Mouse (Mus musculus) heart, adult 2 months (tissue): ENCODE measurements around the gene Kirrel3. TPM values are rescaled to one million over a fixed set of nuclear protein-coding genes. Genes with fewer than 3 reads are reported as not detected.
A peak's percentile ranks its signal among the peaks of the same experiment; 100 is the strongest.

ENCODE experiments used
- DNase-seq, 2 experiments: peaks; one replicate each; pipeline ENCODE4 v3.0.0; 2021
- H3K27ac ChIP-seq: fragments of 200-600 bp; 2 replicates; pipeline ENCODE4 v1.8.1; 2022
- H3K27me3 ChIP-seq: fragments of 200-500 bp; 2 replicates; pipeline ENCODE4 v1.6.1; 2012; ENCODE audit warnings: mild to moderate bottlenecking, low read length, inconsistent platforms, mixed read lengths; ENCODE audit not compliant: control insufficient read depth, insufficient read depth
- H3K36me3 ChIP-seq: fragments of 200-500 bp; 2 replicates; pipeline ENCODE4 v1.6.1; 2012; ENCODE audit warnings: low read length, inconsistent platforms; ENCODE audit not compliant: control insufficient read depth, insufficient read depth
- H3K4me1 ChIP-seq: fragments of 200-500 bp; 2 replicates; pipeline ENCODE4 v1.6.1; 2011; ENCODE audit warnings: low read length; ENCODE audit not compliant: control insufficient read depth, insufficient read depth
- H3K4me3 ChIP-seq: fragments of 200-600 bp; 2 replicates; pipeline ENCODE4 v1.8.1; 2022
- H3K79me2 ChIP-seq: fragments of 200-500 bp; replicated peaks from 2 replicates; pipeline ENCODE4 v1.6.1; 2012; ENCODE audit warnings: mild to moderate bottlenecking, inconsistent platforms, low read length, moderate library complexity, mixed read lengths; ENCODE audit not compliant: control insufficient read depth, insufficient read depth
- H3K9ac ChIP-seq: fragments of 200-500 bp; 2 replicates; pipeline ENCODE4 v1.6.1; 2012; ENCODE audit warnings: low read depth, mild to moderate bottlenecking, control low read depth, inconsistent platforms, low read length, mixed read lengths
- CTCF ChIP-seq: fragments of 200-600 bp; IDR thresholded peaks from 2 replicates; pipeline ENCODE4 v1.8.1; 2022; ENCODE audit warnings: antibody characterized with exemption, mild to moderate bottlenecking, moderate library complexity
- EP300 ChIP-seq: fragments of 200-500 bp; IDR thresholded peaks from 2 replicates; pipeline ENCODE4 v1.6.1; 2011; ENCODE audit warnings: low read depth, low read length, control low read depth; ENCODE audit not compliant: insufficient read depth
- POLR2A ChIP-seq: fragments of 200-500 bp; IDR thresholded peaks from 2 replicates; pipeline ENCODE4 v1.6.1; 2011; ENCODE audit warnings: mild to moderate bottlenecking, low read depth, low read length, control low read depth; ENCODE audit not compliant: insufficient read depth
- WGBS: fragments of 180-500 bp; shearing (Covaris S2); methylation state at CpG from one replicate; pipeline ENCODE4 v1.1.7; 2018; 5-methylcytosine and 5-hydroxymethylcytosine counted together
- intact Hi-C: fragments of 180-260 bp; cut with DNase I; formaldehyde crosslinking; loops from one replicate; pipeline ENCODE4 v1.15.1; 2025
- polyA plus RNA-seq: library from polyadenylated mRNA; depleted of rRNA; stranded (reverse); fragments of >200 nt; gene quantifications from 2 replicates; pipeline ENCODE4 v1.2.3, GENCODE M21; 2012
- total RNA-seq, 2 experiments: library from RNA; stranded (reverse); gene quantifications; 2 replicates each; pipeline ENCODE4 v1.2.3; 2021

Gene Kirrel3
- total and polyA plus RNA-seq, 3 experiments = 0.18 to 0.59 (median 0.57) TPM

DNA sequence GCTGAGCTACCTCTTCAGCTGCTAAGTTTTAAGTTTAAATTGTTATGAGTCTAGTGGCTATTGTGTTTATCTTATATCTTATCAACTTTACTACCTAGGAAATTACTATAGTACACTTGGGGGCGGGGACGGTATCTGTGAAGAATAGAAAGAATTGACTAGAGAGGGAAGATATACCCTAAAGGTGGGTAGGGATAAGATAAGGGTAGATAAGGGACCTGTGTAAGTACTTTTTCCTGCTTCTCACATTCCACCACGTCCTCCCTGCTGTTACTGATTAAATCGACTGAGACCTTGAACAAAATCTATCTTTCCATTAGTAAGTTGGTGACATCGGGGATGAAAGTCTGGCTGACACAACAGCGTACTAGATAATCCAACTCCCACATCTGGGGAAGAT, 562.8 kb downstream of the Kirrel3 start:
- H3K9ac ChIP-seq = no peak overlapping the region
- intact Hi-C loops = loop anchor here (5.0 kb wide), 1 partner anchor 59 kb away; no protein-coding TSS in a partner anchor
- no peak for DNase-seq
- 75% methylated on average over 6 of the region's 6 CpGs for WGBS
- no peak overlapping the region for H3K27ac ChIP-seq
- H3K79me2 ChIP-seq = no peaks in the 10 kb centered on the region
- no peak overlapping the region for H3K4me3 ChIP-seq
- H3K27me3 ChIP-seq = no peaks in the 10 kb centered on the region
- no peak for TF ChIP-seq CTCF
- TF ChIP-seq EP300 = no peak
- TF ChIP-seq POLR2A = no peak
- peaks cover 27% of the 10 kb centered on the region for H3K4me1 ChIP-seq
- peaks cover 15% of the 10 kb centered on the region for H3K36me3 ChIP-seq

DNA sequence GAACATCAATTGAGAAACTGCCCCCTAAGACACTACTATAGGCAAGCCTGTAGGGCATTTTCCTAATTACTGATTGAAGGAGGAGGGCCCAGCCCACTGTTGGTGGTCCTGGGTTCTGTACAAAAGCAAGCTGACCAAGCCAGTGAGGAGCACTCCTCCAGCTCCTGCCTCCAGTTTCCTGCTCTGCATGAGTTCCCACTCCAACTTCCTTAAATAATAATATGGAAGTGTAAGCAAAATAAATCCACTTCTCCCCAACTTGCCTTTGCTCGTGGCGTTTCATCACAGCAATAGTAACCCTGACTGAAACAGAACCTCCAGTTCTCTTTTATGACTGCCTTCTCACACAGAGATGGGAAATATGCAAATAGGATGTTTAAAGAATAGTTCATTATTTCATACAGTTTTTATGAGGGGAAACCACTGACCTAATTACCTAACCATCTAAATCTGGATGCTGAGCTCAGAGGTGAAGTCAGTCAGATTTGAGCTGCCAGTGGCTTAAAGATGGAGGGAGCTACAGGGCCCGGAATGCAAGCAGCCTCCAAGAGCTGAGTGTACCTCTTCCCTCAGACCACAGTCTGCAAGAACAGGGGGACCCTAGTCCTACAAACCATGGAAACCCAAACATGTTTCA, 564.3 kb downstream of the Kirrel3 start:
- peaks cover 13% of the 10 kb centered on the region; the same call in 1 of the 2 replicates for H3K36me3 ChIP-seq
- H3K4me3 ChIP-seq = no peak overlapping the region
- no peaks in the 10 kb centered on the region for H3K79me2 ChIP-seq
- peaks cover 23% of the 10 kb centered on the region for H3K4me1 ChIP-seq
- intact Hi-C loops = loop anchor here (5.0 kb wide), 1 partner anchor 57 kb away; no protein-coding TSS in a partner anchor
- peak overlapping the region; percentile 56 for H3K27ac ChIP-seq
- WGBS = 41% methylated on average over 3 of the region's 3 CpGs
- no peak overlapping the region for H3K9ac ChIP-seq
- TF ChIP-seq POLR2A (no peak), EP300 (no peak), CTCF (no peak)
- peak in 1 of 2 experiments; percentile 9 for DNase-seq
- H3K27me3 ChIP-seq = no peaks in the 10 kb centered on the region

DNA sequence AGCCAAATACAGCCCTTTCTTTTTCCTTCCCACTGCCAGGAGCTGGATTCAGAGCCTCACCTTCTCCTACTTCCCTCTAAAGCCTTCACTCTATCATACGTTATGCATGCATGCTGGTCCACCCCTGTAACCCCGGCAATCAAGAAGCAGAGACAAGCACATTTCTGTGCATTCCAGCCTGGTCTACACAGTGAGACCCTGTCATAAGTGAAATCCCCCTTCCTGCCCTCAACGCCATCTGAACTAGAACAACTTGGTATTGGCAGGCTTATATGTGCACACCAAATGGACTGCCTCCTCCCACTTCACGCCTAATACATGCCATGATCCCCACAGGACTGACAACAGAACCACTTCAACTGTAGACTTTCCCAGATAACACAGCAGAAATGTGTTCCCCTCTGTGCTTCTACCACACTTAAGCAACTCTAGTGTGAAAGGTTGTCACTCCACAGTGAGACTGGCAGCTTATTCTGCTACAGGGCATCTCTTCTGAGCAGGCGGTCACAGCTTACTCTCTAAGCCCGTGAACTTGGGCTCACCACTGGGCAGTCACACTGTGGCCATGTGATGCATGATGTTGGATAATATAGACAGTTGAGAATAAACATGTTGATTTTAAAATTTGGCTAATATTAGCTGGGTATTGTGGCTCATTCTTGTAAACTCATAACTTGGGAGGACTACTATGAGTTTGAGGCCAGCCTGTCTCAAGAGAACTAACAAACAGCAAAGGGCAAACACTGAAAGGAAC, 565.2 kb downstream of the Kirrel3 start:
- TF ChIP-seq CTCF = no peak
- TF ChIP-seq EP300 = no peak
- TF ChIP-seq POLR2A = no peak
- Histone ChIP-seq H3K9ac (no peak overlapping the region), H3K79me2 (no peaks in the 10 kb centered on the region), H3K27ac (peak overlapping the region; percentile 56), H3K36me3 (peaks cover 13% of the 10 kb centered on the region; the same call in 1 of the 2 replicates), H3K4me1 (peaks cover 14% of the 10 kb centered on the region), H3K4me3 (no peak overlapping the region), H3K27me3 (no peaks in the 10 kb centered on the region)
- 78% methylated on average over 6 of the region's 6 CpGs for WGBS
- DNase-seq = peak in 1 of 2 experiments; percentile 4
- intact Hi-C loops = no loop called here

DNA sequence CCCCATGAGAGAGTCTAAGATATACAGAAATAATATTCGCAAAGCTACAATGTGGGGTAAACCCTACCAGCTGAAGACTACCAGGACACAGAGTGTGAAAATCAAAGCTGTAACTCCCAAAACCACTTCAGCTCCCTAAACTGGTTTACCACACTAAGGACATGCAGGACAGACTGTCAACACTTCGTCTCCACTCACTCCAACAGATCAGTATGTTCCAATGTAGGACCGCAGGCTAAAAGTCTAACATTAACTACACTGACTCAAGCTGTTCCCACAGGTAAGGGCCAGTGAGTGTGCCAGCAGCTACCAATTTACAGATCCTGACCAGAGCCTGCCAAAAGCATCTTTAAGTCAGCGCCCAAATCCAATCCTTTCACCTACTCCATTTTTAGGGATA, 566.0 kb downstream of the Kirrel3 start:
- peak overlapping the region; percentile 56 for H3K27ac ChIP-seq
- DNase-seq = peak in 1 of 2 experiments; percentile 60
- intact Hi-C loops = no loop called here

DNA sequence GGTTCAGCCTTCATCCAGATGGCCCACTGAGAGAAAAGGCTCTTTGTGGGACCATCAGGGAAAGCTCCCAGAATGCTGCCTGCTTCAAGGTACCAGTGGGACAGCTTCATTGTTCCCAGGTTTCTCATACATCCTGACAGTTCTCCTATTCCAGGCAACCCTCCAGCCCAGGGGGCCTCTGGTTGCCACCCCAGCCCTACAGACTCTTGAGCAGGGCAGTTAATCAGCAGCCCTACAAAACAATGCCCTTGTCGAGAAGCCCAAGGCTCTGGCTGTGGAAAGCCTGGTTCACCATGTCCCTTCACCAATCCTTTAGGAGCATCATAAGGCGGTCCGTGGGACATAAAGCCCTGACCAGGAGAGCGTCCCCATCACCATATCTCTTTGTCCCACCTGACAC, 567.0 kb downstream of the Kirrel3 start:
- no peaks in the 10 kb centered on the region for H3K27me3 ChIP-seq
- no peak overlapping the region for H3K27ac ChIP-seq
- intact Hi-C loops = no loop called here
- WGBS = 87% methylated on average over 4 of the region's 4 CpGs
- no peak overlapping the region for H3K9ac ChIP-seq
- DNase-seq = peak in 1 of 2 experiments; percentile 2
- 0 out of 2 replicates have a peak, but pooled peaks cover 2% of the 10 kb centered on the region for H3K79me2 ChIP-seq
- TF ChIP-seq CTCF = no peak
- no peak for TF ChIP-seq POLR2A
- TF ChIP-seq EP300 = no peak
- H3K4me1 ChIP-seq = peaks cover 12% of the 10 kb centered on the region
- no peak overlapping the region for H3K4me3 ChIP-seq
- peaks cover 5% of the 10 kb centered on the region; the same call in 1 of the 2 replicates for H3K36me3 ChIP-seq

More for the DNA sequence above, 566.0 kb downstream of the Kirrel3 start:
- Histone ChIP-seq H3K79me2 (0 out of 2 replicates have a peak, but pooled peaks cover 2% of the 10 kb centered on the region), H3K27me3 (no peaks in the 10 kb centered on the region), H3K4me3 (no peak overlapping the region), H3K9ac (no peak overlapping the region), H3K4me1 (peaks cover 11% of the 10 kb centered on the region), H3K36me3 (peaks cover 6% of the 10 kb centered on the region; the same call in 1 of the 2 replicates)
- TF ChIP-seq CTCF = no peak
- 0 out of 2 replicates have a peak, but pooled peaks have one; percentile 50 for TF ChIP-seq EP300
- TF ChIP-seq POLR2A = peak; percentile 9; the same call in 1 of the 2 replicates
- WGBS = 75% methylated on average over 4 of the region's 4 CpGs

DNA sequence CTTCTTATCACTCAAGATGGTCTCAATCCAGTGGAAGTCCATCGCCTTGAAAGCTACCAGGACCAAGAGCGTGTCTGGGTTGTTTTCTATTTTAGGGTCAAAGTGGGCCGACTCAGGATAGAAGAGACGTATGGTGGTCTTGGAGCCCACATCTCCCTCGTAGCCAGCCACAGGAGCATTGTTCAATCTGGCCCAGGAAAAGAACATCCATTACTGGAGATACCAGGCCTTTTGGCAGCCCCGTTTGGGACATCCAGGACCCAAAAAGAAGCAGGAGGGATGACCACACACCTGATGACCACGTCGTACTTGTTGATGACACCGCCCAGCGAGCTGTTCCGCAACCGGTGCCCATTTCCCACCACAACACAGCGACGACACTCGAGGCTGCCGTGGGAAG, 567.4 kb downstream of the Kirrel3 start:
- WGBS = 94% methylated on average over 16 of the region's 16 CpGs
- H3K27ac ChIP-seq = no peak overlapping the region
- DNase-seq = peak in 1 of 2 experiments; percentile 1
- peaks cover 6% of the 10 kb centered on the region for H3K36me3 ChIP-seq
- intact Hi-C loops = no loop called here
- H3K4me1 ChIP-seq = peaks cover 13% of the 10 kb centered on the region
- no peaks in the 10 kb centered on the region for H3K27me3 ChIP-seq
- TF ChIP-seq CTCF (no peak), POLR2A (no peak), EP300 (no peak)
- 0 out of 2 replicates have a peak, but pooled peaks cover 2% of the 10 kb centered on the region for H3K79me2 ChIP-seq
- no peak overlapping the region for H3K4me3 ChIP-seq
- H3K9ac ChIP-seq = no peak overlapping the region
